Mouse (Mus musculus) limb, embryonic 14.5 days (tissue): Measurements from ENCODE around the gene Gng7. TPM values are rescaled to one million over a fixed set of nuclear protein-coding genes. Genes with fewer than 3 reads are reported as not detected.
"Not testable (repeated sequence)": the region's sequence is repeated elsewhere in the genome, so short reads cannot be mapped to it uniquely, and the experiment has no call there.

Source experiments
- ATAC-seq: fragments of 200-750 bp; cut with Nextera tagmentation; 2 replicates; pipeline ENCODE4 v1.8.0; 2017; ENCODE audit warnings: low read depth, moderate number of reproducible peaks, moderate TSS enrichment; ENCODE audit not compliant: low FRiP score
- DNase-seq: peaks from one replicate; pipeline ENCODE4 v3.0.0-alpha.2; 2015; ENCODE audit warnings: low spot score
- H3K27ac ChIP-seq: fragments of 300-500 bp; sonication (generic); replicated peaks from 2 replicates; pipeline ENCODE4 v1.5.1; 2014; ENCODE audit warnings: low read depth, mild to moderate bottlenecking, low read length, moderate library complexity, mixed read lengths
- H3K27me3 ChIP-seq: fragments of 300-500 bp; sonication (generic); 2 replicates; pipeline ENCODE4 v1.6.1; 2014; ENCODE audit warnings: low read length, mixed read lengths; ENCODE audit not compliant: control insufficient read depth, insufficient read depth
- H3K36me3 ChIP-seq: fragments of 300-500 bp; sonication (generic); 2 replicates; pipeline ENCODE4 v1.6.1; 2014; ENCODE audit warnings: mild to moderate bottlenecking, low read length, moderate library complexity, mixed read lengths; ENCODE audit not compliant: control insufficient read depth, insufficient read depth
- H3K4me1 ChIP-seq: fragments of 300-500 bp; sonication (generic); 2 replicates; pipeline ENCODE4 v1.6.1; 2014; ENCODE audit warnings: antibody characterized with exemption, low read length, mixed read lengths; ENCODE audit not compliant: control insufficient read depth, insufficient read depth
- H3K4me2 ChIP-seq: fragments of 300-500 bp; sonication (generic); replicated peaks from 2 replicates; pipeline ENCODE4 v1.6.1; 2014; ENCODE audit warnings: low read depth, mild to moderate bottlenecking, low read length, moderate library complexity; ENCODE audit not compliant: severe bottlenecking
- H3K4me3 ChIP-seq: fragments of 300-500 bp; sonication (generic); replicated peaks from 2 replicates; pipeline ENCODE4 v1.5.1; 2014; ENCODE audit warnings: low read length
- H3K9ac ChIP-seq: fragments of 300-500 bp; sonication (generic); 2 replicates; pipeline ENCODE4 v1.6.1; 2014; ENCODE audit warnings: mild to moderate bottlenecking, low read depth, low read length, moderate library complexity; ENCODE audit not compliant: severe bottlenecking
- H3K9me3 ChIP-seq: fragments of 300-500 bp; sonication (generic); 2 replicates; pipeline ENCODE4 v1.6.1; 2016; ENCODE audit warnings: low read length; ENCODE audit not compliant: control insufficient read depth
- POLR2A ChIP-seq: fragments of 200-500 bp; IDR thresholded peaks from 2 replicates; pipeline ENCODE4 v1.8.0; 2012; ENCODE audit warnings: inconsistent platforms, mild to moderate bottlenecking, moderate library complexity, borderline replicate concordance; ENCODE audit not compliant: insufficient read depth, insufficient read length; ENCODE audit errors: extremely low read depth
- WGBS: fragments of 180-500 bp; shearing (Covaris S2); extraction: QIAGEN DNeasy Blood & Tissue Kit; methylation state at CpG from one replicate; pipeline ENCODE4 v1.1.7; 2014; 5-methylcytosine and 5-hydroxymethylcytosine counted together
- polyA plus RNA-seq, 2 experiments: library from polyadenylated mRNA; depleted of rRNA in 1 of 2; stranded (reverse) in 1 of 2; unstranded in 1 of 2; fragments of >200 nt; fragmentation: Nextera tagmentation in 1 of 2; extraction: Ambion mirVana in 1 of 2; gene quantifications; 2 replicates each; pipeline versions ENCODE4 v1.2.1 to v1.2.3; 2012 to 2014

Gene Gng7
- 7.6 and 7.9 TPM in 2 replicates for polyA plus RNA-seq (2012; rRNA removed)
- 6.5 and 7.2 TPM in 2 replicates for polyA plus RNA-seq (2014; fragmentation: Nextera tagmentation; extraction: Ambion mirVana)

DNA sequence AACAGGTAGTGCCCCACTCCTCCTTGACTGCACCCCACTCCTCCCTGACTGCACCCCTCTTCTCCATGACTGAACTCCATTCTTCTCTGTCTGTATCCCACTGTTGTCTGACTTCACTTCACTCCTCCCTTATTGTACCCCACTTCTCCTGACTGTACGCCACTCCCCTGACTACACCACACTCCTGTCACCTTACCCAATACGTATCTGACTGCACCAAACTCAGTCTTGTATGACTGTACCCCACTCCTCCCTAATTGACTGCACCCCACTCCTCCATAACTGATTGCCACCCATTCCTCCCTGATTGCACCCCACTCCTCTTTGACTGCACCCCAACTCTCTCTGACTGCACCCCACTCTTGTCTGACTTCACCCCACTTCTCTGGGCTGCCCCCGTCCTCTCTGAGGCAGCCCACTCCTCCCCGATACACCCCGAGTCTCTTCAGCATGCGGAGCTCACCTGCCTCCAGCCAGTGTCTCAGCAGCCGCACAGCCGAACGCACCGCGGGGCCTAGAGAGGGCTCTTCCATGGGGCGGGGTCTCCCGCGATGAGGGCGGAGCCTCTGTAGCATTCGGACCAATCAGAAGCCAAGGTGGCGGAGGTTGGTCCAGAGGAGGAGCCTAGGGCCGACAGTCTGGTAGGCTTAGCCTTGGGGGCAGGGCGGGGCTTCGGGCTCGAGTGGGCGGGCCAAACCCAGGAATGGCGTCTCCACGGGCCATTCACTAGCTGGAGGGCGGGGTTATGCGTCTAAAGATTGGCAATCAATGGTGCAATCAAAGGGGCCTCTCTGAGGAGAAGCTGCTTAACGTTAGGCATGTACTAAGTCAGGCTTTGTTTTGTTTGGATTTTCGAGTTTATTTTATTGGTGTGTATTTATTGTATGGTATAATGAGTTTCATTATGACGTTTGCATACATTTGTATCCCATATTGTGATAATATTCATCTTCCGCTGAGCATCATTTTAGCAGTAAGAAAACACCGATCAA, at the start of gene Gng7:
Gene Gng7 (minus strand): TSS at position 553 of the 992 bp plus-strand sequence.
- peaks cover 7% of the 10 kb centered on the region; the same call in 1 of the 2 replicates for H3K4me1 ChIP-seq
- no peaks in the 10 kb centered on the region for H3K9me3 ChIP-seq
- H3K4me2 ChIP-seq = peak within 1 kb of the TSS; percentile 56
- no peak within 1 kb of the TSS for H3K27ac ChIP-seq
- H3K36me3 ChIP-seq = no peaks in the 10 kb centered on the region
- H3K27me3 ChIP-seq = no peaks in the 10 kb centered on the region
- WGBS = 10% methylated on average over 31 of the region's 31 CpGs
- peak; percentile 97 for ATAC-seq
- peak within 1 kb of the TSS; percentile 45 for H3K4me3 ChIP-seq
- peak; percentile 96 for DNase-seq
- peak within 1 kb of the TSS; percentile 57 for H3K9ac ChIP-seq
- peak; percentile 48; the same call in 1 of the 2 replicates for TF ChIP-seq POLR2A

DNA sequence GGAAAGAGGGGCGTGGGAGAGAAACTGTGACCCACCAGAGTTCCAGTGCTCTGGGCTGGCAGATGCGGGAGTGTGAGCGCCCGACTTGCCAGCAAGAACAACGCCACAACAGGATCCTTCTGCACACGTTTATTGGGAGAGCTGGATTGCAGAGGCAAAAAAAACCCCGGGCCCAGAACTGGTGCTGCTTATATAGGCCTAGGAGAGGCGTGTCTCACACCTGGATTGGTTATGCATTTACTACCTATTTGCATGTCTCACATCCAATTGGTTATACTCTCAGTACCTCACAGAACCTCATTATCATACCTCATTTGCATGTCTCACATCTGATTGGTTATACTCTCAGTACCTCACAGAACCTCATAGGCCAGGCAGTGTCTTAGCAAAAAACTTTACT, 49.8 kb upstream of the Gng7 start:
- not testable (repeated sequence) for DNase-seq, H3K4me3 ChIP-seq, H3K27ac ChIP-seq, H3K36me3 ChIP-seq, ATAC-seq, H3K9me3 ChIP-seq, H3K27me3 ChIP-seq, H3K4me2 ChIP-seq, H3K9ac ChIP-seq, H3K4me1 ChIP-seq
- 85% methylated on average over 8 of the region's 8 CpGs for WGBS

DNA sequence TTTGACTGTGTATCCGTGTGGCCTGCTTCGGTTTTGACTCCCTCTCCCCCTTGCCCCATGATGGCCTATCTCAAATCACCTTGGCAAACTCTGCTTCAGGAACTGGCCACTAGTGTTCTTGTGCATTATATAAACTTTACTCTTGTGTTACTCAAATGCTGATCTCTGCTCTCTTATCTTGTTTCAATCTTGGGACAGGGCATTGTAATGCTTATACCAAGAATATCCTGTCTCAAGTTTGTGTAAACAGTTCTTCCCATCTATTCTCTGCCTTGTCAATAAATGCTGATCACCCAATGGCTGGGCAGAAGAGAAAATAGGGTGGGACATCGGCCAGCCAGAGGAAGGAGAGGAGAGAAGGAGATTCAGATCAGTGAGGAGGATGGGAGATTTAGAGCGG, 48.0 kb upstream of the Gng7 start:
- Histone ChIP-seq H3K9me3 (no peaks in the 10 kb centered on the region), H3K36me3 (peaks cover 2% of the 10 kb centered on the region; the same call in 1 of the 2 replicates), H3K27me3 (no peaks in the 10 kb centered on the region), H3K4me2 (no peak overlapping the region), H3K4me1 (peaks cover 9% of the 10 kb centered on the region), H3K4me3 (no peak overlapping the region), H3K27ac (no peak overlapping the region), H3K9ac (no peak overlapping the region)
- ATAC-seq (no peak), DNase-seq (no peak)
- 79% methylated on average over 4 of the region's 4 CpGs for whole genome bisulfite sequencing
- TF ChIP-seq POLR2A = no peak

DNA sequence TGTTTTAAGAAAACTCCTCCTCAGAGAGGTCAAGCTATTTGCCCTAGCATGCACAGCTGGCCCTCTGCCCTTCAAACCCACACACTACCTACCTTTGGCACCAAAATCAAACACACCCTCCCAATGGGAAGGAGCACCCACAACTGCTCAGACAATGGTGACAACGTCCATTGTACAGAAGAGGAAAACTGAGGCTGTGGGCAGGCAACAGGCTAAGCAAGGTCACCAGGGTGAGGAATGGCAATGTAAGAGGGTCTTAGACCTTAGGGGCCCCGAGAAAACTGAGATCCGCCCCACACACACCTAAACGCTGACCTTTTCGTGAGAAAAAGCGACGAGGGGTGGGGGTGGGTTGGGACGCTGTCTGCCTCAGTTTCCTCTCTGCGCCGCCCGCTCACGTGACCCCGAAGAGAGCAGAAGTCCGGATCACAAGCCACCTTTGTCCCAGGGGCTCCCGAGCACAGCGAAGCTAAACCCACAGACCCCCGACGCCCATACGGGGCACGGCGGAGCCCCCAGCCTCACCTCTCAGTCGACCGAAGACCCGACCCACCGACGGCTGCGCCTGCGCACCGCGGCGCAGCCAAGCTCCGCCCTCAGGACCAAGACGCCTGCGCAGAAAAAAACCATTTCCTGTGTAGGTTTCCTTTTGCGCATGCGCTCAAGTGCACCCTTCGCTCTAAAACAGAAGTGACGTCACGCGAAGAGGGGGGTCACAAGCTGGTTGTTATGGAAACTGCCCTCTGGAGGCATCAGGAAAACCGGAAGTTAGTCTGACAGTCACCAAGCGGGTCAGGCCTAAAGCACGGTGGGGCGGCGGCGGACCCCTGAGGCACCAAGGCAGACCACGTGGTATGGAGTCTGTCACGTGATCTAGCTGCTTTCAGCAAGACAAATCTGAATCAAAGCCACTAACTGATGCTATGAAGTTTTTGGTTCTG, 45.1 kb upstream of the Gng7 start, which contains the start of gene Sgta:
Gene Sgta (minus strand): TSS at position 579 of the 941 bp plus-strand sequence.
- Histone ChIP-seq H3K27ac (no peak within 1 kb of the TSS), H3K36me3 (peaks cover 7% of the 10 kb centered on the region), H3K9me3 (no peaks in the 10 kb centered on the region), H3K27me3 (no peaks in the 10 kb centered on the region), H3K4me2 (peak within 1 kb of the TSS; percentile 95), H3K4me1 (peaks cover 9% of the 10 kb centered on the region), H3K9ac (peak within 1 kb of the TSS; percentile 71), H3K4me3 (peak within 1 kb of the TSS; percentile 78)
- under 1% methylated on average over 35 of the region's 48 CpGs for WGBS
- TF ChIP-seq POLR2A = peak; percentile 72; the same call in 1 of the 2 replicates
- DNase-seq (peak; percentile 100), ATAC-seq (peak; percentile 94)

DNA sequence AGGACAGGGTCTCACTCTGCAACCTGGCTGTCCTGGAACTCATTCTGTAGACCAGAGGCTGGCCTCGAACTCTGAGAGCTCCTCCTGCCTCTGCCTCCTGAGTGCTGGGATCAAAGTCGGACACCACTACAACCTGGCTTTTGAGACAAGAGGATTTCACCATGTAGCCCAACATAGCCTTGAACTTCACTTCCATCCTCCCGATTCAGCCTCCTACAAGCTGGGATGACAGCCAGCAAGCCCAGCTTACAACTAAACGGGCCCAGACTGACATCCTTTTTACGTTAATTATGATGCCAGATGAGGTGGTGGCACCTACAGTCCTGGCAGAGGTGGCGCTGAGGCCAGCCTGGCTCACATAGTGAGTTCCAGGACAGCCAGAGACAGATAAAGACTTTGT, 44.2 kb upstream of the Gng7 start:
- peaks cover 10% of the 10 kb centered on the region for H3K36me3 ChIP-seq
- WGBS = 83% methylated on average over 6 of the region's 6 CpGs
- H3K27ac ChIP-seq = no peak overlapping the region
- no peak for TF ChIP-seq POLR2A
- ATAC-seq = no peak
- no peaks in the 10 kb centered on the region for H3K27me3 ChIP-seq
- peaks cover 9% of the 10 kb centered on the region for H3K4me1 ChIP-seq
- H3K4me2 ChIP-seq = peak overlapping the region; percentile 95
- peak overlapping the region; percentile 71 for H3K9ac ChIP-seq
- DNase-seq = no peak
- no peaks in the 10 kb centered on the region for H3K9me3 ChIP-seq
- H3K4me3 ChIP-seq = peak overlapping the region; percentile 78
